Mouse (Mus musculus) midbrain, embryonic 16.5 days (tissue): Measurements from ENCODE around the gene Ube2n. TPM values are rescaled to one million over a fixed set of nuclear protein-coding genes. Genes with fewer than 3 reads are reported as not detected.
A peak's percentile ranks its signal among the peaks of the same experiment; 100 is the strongest.

Source experiments
- ATAC-seq: fragments of 200-750 bp; cut with Nextera tagmentation; 2 replicates; pipeline ENCODE4 v1.8.0; 2017; ENCODE audit warnings: moderate TSS enrichment
- H3K27ac ChIP-seq: fragments of 300-500 bp; sonication (generic); 2 replicates; pipeline ENCODE4 v1.5.1; 2014; ENCODE audit warnings: mild to moderate bottlenecking, low read length, mixed read lengths
- H3K27me3 ChIP-seq: fragments of 300-500 bp; sonication (generic); 2 replicates; pipeline ENCODE4 v1.6.1; 2014; ENCODE audit warnings: low read depth, low read length, mixed read lengths; ENCODE audit not compliant: control insufficient read depth, insufficient read depth
- H3K36me3 ChIP-seq: fragments of 300-500 bp; sonication (generic); 2 replicates; pipeline ENCODE4 v1.6.1; 2014; ENCODE audit warnings: mild to moderate bottlenecking, low read length, moderate library complexity, mixed read lengths; ENCODE audit not compliant: control insufficient read depth, insufficient read depth
- H3K4me1 ChIP-seq: fragments of 300-500 bp; sonication (generic); 2 replicates; pipeline ENCODE4 v1.6.1; 2014; ENCODE audit warnings: mild to moderate bottlenecking, low read length, mixed read lengths; ENCODE audit not compliant: control insufficient read depth, insufficient read depth
- H3K4me2 ChIP-seq: fragments of 300-500 bp; sonication (generic); 2 replicates; pipeline ENCODE4 v1.6.1; 2014; ENCODE audit warnings: mild to moderate bottlenecking, low read length, mixed read lengths
- H3K4me3 ChIP-seq: fragments of 300-500 bp; sonication (generic); 2 replicates; pipeline ENCODE4 v1.5.1; 2014; ENCODE audit warnings: low read depth, mild to moderate bottlenecking, low read length, moderate library complexity, mixed read lengths
- H3K9ac ChIP-seq: fragments of 300-500 bp; sonication (generic); 2 replicates; pipeline ENCODE4 v1.6.1; 2014; ENCODE audit warnings: low read depth, low read length, mixed read lengths
- H3K9me3 ChIP-seq: fragments of 300-500 bp; sonication (generic); replicated peaks from 2 replicates; pipeline ENCODE4 v1.6.1; 2014; ENCODE audit warnings: mild to moderate bottlenecking, low read length, mixed read lengths; ENCODE audit not compliant: control insufficient read depth, poor library complexity, severe bottlenecking
- WGBS: fragments of 180-500 bp; shearing (Covaris S2); extraction: QIAGEN DNeasy Blood & Tissue Kit; methylation state at CpG from one replicate; pipeline ENCODE4 v1.1.7; 2014; 5-methylcytosine and 5-hydroxymethylcytosine counted together
- polyA plus RNA-seq: library from polyadenylated mRNA; unstranded; fragments of >200 nt; fragmentation: Nextera tagmentation; extraction: Ambion mirVana; gene quantifications from 2 replicates; pipeline ENCODE4 v1.2.1, GENCODE M21; 2015

Gene Ube2n
- polyA plus RNA-seq, result 372 and 373 TPM in 2 replicates

DNA sequence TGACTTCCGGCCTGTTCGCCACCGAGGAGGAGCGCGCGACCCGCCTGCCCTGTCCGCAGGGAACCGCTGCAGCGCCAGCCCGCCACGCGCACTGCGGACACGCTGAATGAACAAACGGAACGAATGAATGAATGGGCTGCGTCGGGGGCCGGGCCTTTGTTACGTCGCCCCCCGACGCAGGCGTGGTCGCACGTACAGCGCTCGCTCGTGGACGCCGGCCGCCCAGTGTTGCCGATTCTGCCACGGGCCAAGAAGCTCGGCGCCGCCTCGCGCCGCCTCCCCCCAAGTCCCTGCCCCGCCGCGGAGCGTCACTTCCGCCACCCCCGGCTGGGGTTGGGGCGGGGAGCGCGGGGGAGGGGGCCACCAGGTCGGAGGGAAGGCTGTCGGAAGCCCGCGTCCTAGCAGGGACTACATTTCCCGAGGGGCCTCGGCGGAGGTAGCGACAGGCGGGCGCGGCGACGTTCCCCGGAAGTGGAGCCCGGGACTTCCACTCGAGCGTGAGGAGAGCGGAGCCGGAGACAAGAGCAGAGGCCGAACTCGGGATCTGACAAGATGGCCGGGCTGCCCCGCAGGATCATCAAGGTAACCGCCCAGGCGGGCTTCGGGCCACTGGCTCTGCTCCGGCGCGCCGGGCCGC is at the start of gene Ube2n:
Ube2n (plus strand) TSS at position 490 of the 637 bp plus-strand sequence.
- Histone ChIP-seq H3K4me2 (peak within 1 kb of the TSS; percentile 70), H3K9me3 (no peaks in the 10 kb centered on the region), H3K36me3 (no peaks in the 10 kb centered on the region), H3K4me1 (peaks cover 20% of the 10 kb centered on the region), H3K4me3 (peak within 1 kb of the TSS; percentile 95), H3K27me3 (no peaks in the 10 kb centered on the region), H3K27ac (peak within 1 kb of the TSS; percentile 95), H3K9ac (peak within 1 kb of the TSS; percentile 94)
- peak; percentile 97 for ATAC-seq
- under 1% methylated on average over 55 of the region's 81 CpGs for WGBS

DNA sequence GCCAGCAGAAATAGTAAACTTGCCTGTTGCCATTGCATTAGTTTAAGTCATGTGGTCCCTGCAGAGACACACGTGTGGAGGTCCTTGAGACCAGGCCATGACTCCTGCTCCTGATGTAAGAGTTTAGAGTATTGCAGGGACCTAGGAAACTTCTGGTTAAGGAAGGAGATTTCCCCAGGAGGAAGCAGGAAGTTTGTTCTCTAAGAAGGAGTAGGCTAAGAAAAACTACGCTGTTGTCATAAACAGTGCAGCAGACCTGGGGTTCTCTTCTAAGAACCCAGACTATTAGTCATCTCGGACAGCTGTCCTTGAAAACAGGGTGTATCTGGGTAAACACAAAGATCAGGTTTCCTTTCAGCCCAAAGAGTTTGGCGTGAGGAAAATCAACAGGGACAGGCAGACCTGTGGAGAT is 49.5 kb upstream of the Ube2n start:
- no peak overlapping the region for H3K27ac ChIP-seq
- H3K4me2 ChIP-seq, result no peak overlapping the region
- no peak for ATAC-seq
- H3K4me3 ChIP-seq, result no peak overlapping the region
- H3K9me3 ChIP-seq, result no peaks in the 10 kb centered on the region
- no peak overlapping the region for H3K9ac ChIP-seq
- 70% methylated on average over 4 of the region's 4 CpGs for WGBS
- H3K4me1 ChIP-seq, result peaks cover 6% of the 10 kb centered on the region; the same call in 1 of the 2 replicates
- H3K27me3 ChIP-seq, result no peaks in the 10 kb centered on the region
- no peaks in the 10 kb centered on the region for H3K36me3 ChIP-seq

DNA sequence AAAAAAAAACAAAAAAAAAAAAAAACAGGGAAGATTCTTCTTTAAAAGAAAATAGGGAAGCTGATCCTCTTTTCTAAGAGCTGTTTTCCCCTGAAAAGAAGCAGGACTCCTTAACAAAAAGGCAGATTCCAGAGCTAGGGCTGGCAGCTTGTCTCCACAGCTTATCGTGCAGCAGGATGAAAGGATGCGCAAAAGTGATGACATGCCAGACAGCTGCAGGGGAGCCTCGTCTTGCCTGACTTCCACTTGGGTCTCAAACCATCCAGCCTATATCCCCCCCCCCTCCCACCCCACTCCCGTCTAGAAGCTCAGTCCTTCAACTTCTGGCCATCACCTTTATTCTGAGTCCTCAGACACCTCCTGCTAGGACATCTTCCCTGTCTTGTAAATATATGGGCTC is 46.1 kb upstream of the Ube2n start:
- no peak for ATAC-seq
- Histone ChIP-seq H3K4me1 (peaks cover 6% of the 10 kb centered on the region; the same call in 1 of the 2 replicates), H3K27me3 (no peaks in the 10 kb centered on the region), H3K4me3 (no peak overlapping the region), H3K36me3 (no peaks in the 10 kb centered on the region), H3K4me2 (no peak overlapping the region), H3K9me3 (no peaks in the 10 kb centered on the region), H3K9ac (no peak overlapping the region), H3K27ac (no peak overlapping the region)
- WGBS, result 56% methylated on average over 4 of the region's 4 CpGs

DNA sequence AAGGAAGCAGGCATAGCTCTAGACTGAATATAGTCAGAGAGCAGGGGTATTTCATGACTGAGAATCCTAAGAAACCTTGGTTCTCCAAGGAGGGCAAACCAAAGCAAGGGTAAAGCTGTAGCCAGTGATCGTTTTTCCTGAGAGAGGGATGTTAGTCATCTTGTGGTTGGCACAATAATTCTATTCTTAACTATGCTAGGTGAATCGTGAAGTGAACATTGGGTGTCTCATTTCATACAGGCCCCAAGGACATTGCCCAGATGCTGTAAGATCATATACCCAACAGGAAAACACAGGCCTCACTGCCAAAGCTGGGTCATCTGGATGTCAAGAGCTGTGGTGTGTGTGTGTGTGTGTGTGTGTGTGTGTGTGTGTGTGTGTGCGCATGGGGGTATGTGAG is 43.8 kb upstream of the Ube2n start:
- WGBS, result 94% methylated on average over 3 of the region's 3 CpGs
- Histone ChIP-seq H3K27ac (no peak overlapping the region), H3K9ac (no peak overlapping the region), H3K4me2 (no peak overlapping the region), H3K36me3 (no peaks in the 10 kb centered on the region), H3K4me3 (no peak overlapping the region), H3K27me3 (no peaks in the 10 kb centered on the region), H3K9me3 (no peaks in the 10 kb centered on the region), H3K4me1 (0 out of 2 replicates have a peak, but pooled peaks cover 2% of the 10 kb centered on the region)
- no peak for ATAC-seq

DNA sequence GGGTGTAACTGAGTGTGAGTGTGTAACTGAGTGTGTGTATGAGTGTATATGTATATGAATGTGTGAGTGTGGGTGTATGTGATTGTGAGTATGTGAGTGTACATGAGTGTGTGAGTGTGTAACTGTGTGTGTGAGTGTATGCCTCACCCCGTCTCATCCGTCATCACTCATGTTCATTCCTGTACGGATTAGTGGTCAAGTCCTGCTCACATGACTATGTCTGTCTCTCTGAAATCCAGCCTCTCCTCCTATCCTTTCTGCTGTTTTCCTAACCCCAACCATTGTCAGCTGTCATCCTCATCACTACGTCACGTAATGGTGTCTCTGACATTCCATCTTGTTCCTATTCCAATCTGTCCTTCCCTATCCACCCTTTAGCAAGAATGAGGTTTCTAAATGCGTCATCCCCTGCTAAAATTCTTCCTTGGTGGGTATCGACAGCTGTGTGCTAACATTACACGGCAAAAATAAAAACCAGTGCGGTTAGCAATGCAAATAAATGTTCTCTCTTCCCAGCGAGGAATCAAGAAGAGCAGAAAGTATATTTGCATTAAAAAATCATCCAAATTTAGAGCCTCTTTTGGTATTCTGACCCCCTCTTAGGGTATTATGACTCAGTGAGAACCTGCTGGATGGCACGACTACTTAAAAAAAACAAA is 42.9 kb upstream of the Ube2n start:
- Histone ChIP-seq H3K4me2 (no peak overlapping the region), H3K9me3 (no peaks in the 10 kb centered on the region), H3K27ac (no peak overlapping the region), H3K27me3 (no peaks in the 10 kb centered on the region), H3K36me3 (no peaks in the 10 kb centered on the region), H3K4me1 (0 out of 2 replicates have a peak, but pooled peaks cover 2% of the 10 kb centered on the region), H3K4me3 (no peak overlapping the region), H3K9ac (no peak overlapping the region)
- ATAC-seq, result no peak
- WGBS, result 84% methylated on average over 11 of the region's 11 CpGs

DNA sequence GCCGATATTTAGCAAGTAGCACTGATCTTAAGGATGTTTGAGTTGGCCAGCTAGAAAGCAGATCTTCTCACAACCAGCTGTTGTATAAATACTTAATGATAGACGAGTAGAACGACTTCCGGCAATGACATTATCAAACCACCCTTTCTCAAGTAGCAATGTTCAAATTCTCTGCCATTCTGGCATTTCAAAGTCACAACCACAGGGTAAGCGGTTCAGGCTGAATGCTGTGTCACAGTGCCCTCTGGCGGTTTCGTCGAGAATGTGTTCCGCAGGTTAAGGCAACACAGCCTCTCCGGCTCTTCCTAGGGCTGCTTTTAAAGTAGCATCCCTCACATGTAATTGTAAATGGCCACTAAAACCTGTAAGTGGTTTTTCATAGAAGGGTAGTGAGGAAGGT is 39.0 kb upstream of the Ube2n start:
- 12% methylated on average over 10 of the region's 10 CpGs for WGBS

DNA sequence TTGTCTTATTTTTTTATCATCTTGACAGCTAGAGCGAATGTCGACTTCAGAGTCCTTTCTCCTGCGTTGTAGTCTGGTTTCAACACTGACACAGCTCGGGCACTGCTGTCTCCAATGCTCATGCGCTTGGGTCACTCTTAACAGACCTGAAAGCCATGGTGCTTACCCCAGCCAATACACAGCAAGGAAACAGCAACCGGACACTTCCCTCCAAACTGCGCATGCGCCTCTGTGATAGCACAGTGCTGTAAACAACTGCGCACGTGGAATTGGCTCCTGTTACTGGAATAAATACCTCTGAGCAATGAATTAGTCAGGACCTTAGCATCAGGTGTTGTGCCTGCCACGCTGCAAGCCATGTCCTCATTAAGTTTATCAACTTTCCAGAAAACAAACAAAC is 37.4 kb upstream of the Ube2n start:
- Histone ChIP-seq H3K4me1 (0 out of 2 replicates have a peak, but pooled peaks cover 2% of the 10 kb centered on the region), H3K36me3 (peaks cover 4% of the 10 kb centered on the region; the same call in 1 of the 2 replicates), H3K27me3 (no peaks in the 10 kb centered on the region), H3K4me3 (no peak overlapping the region), H3K9me3 (no peaks in the 10 kb centered on the region), H3K27ac (no peak overlapping the region), H3K9ac (no peak overlapping the region), H3K4me2 (no peak overlapping the region)
- no peak for ATAC-seq
- WGBS, result 89% methylated on average over 11 of the region's 11 CpGs

More for the DNA sequence above, 39.0 kb upstream of the Ube2n start:
- Histone ChIP-seq H3K9ac (no peak overlapping the region), H3K4me2 (no peak overlapping the region), H3K9me3 (no peaks in the 10 kb centered on the region), H3K36me3 (no peaks in the 10 kb centered on the region; the same call in 1 of the 2 replicates), H3K4me1 (0 out of 2 replicates have a peak, but pooled peaks cover 2% of the 10 kb centered on the region), H3K27ac (no peak overlapping the region), H3K27me3 (no peaks in the 10 kb centered on the region), H3K4me3 (no peak overlapping the region)
- peak; percentile 88 for ATAC-seq

DNA sequence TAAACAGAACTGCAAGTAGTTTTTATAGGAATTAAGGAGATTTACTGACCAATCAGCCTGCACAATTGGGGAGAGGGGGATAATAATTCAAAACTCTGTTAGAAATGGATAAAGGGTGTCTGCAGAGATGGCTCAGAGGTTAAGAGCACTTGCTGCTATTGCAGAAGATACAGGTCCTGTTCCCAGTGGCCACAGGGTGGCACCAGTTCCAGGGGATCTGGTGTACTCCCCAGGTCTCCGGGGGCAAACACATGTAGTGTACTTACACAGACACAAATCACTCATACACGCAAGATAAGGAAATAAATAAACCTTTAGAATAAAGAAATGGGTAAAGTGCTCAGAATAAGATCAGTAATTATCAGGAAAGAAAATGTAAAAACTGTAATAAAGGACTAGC is 25.3 kb upstream of the Ube2n start:
- 83% methylated on average over 2 of the region's 2 CpGs for WGBS
- Histone ChIP-seq H3K27ac (no peak overlapping the region), H3K9me3 (no peaks in the 10 kb centered on the region), H3K36me3 (peaks cover 42% of the 10 kb centered on the region), H3K4me3 (no peak overlapping the region), H3K9ac (no peak overlapping the region), H3K4me1 (no peaks in the 10 kb centered on the region), H3K4me2 (no peak overlapping the region), H3K27me3 (no peaks in the 10 kb centered on the region)
- no peak for ATAC-seq

DNA sequence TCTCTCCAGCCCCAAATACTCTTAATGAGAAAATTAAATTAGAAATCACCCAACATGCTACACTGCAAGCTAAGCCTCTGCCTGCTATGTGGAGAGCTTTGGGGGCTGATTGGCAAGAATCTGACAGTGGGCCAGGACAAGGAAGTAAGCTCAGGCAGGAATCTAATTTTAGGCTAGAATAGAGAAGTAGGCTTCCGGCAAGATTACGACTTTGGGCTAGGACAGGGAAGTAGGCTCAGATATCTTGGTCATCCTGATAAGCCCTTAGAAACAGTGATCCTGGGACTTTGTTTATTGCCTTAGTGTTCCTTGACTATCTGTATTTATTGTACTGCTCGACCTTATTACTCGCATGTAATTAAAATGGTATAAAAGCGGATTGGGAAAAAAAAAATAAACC is 20.7 kb upstream of the Ube2n start:
- ATAC-seq, result no peak
- no peak overlapping the region for H3K4me2 ChIP-seq
- peaks cover 34% of the 10 kb centered on the region for H3K36me3 ChIP-seq
- WGBS, result 97% methylated on average over 5 of the region's 5 CpGs
- no peaks in the 10 kb centered on the region for H3K9me3 ChIP-seq
- no peak overlapping the region for H3K9ac ChIP-seq
- H3K27me3 ChIP-seq, result no peaks in the 10 kb centered on the region
- no peaks in the 10 kb centered on the region for H3K4me1 ChIP-seq
- no peak overlapping the region for H3K4me3 ChIP-seq
- H3K27ac ChIP-seq, result no peak overlapping the region
